Mouse (Mus musculus) ES-Bruce4 (cell line): ENCODE data around the gene Pear1.
A peak's percentile ranks its signal among the peaks of the same experiment; 100 is the strongest.

Experiments
- CTCF ChIP-seq: IDR thresholded peaks from one replicate; pipeline ENCODE4 v1.8.1; 2011; ENCODE audit warnings: low read depth, low read length
- EP300 ChIP-seq: IDR thresholded peaks from 2 replicates; pipeline ENCODE4 v1.6.1; 2011; ENCODE audit warnings: low read depth, low read length; ENCODE audit not compliant: insufficient read depth
- POLR2A ChIP-seq: IDR thresholded peaks from one replicate; pipeline ENCODE4 v1.8.1; 2011; ENCODE audit warnings: low read length; ENCODE audit not compliant: insufficient read depth

GRCm38 (mm10) chr3:87838622-87839021 lies 14.5 kb upstream of the Pear1 start:
- TF ChIP-seq POLR2A (no peak), CTCF (peak; percentile 87), EP300 (no peak)
